Mouse (Mus musculus) intestine, embryonic 15.5 days (tissue): ENCODE data around the gene Dmpk. TPM values are rescaled to one million over a fixed set of nuclear protein-coding genes. Genes with fewer than 3 reads are reported as not detected.

Experiments used
- ATAC-seq: fragments of 200-750 bp; cut with Nextera tagmentation; 2 replicates; pipeline ENCODE4 v1.8.0; 2017; ENCODE audit warnings: moderate TSS enrichment, moderate library complexity
- H3K27ac ChIP-seq: fragments of 300-500 bp; sonication (generic); 2 replicates; pipeline ENCODE4 v1.5.1; 2015; ENCODE audit warnings: mild to moderate bottlenecking, inconsistent platforms
- H3K27me3 ChIP-seq: fragments of 300-500 bp; sonication (generic); replicated peaks from 2 replicates; pipeline ENCODE4 v1.6.1; 2015; ENCODE audit warnings: inconsistent platforms
- H3K36me3 ChIP-seq: fragments of 300-500 bp; sonication (generic); 2 replicates; pipeline ENCODE4 v1.6.1; 2015; ENCODE audit warnings: inconsistent platforms
- H3K4me1 ChIP-seq: fragments of 300-500 bp; sonication (generic); replicated peaks from 2 replicates; pipeline ENCODE4 v1.6.1; 2015; ENCODE audit warnings: inconsistent platforms
- H3K4me2 ChIP-seq: fragments of 300-500 bp; sonication (generic); replicated peaks from 2 replicates; pipeline ENCODE4 v1.6.1; 2015; ENCODE audit warnings: mild to moderate bottlenecking, inconsistent platforms
- H3K4me3 ChIP-seq: fragments of 300-500 bp; sonication (generic); replicated peaks from 2 replicates; pipeline ENCODE4 v1.5.1; 2015; ENCODE audit warnings: inconsistent platforms
- H3K9ac ChIP-seq: fragments of 300-500 bp; sonication (generic); 2 replicates; pipeline ENCODE4 v1.6.1; 2015; ENCODE audit warnings: inconsistent platforms
- H3K9me3 ChIP-seq: fragments of 300-500 bp; sonication (generic); 2 replicates; pipeline ENCODE4 v1.6.1; 2016; ENCODE audit warnings: inconsistent platforms
- WGBS: fragments of 180-500 bp; shearing (Covaris S2); methylation state at CpG from one replicate; pipeline ENCODE4 v1.1.7; 2015; 5-methylcytosine and 5-hydroxymethylcytosine counted together
- polyA plus RNA-seq: library from polyadenylated mRNA; unstranded; fragments of >200 nt; fragmentation: Nextera tagmentation; extraction: Ambion mirVana; gene quantifications from 2 replicates; pipeline ENCODE4 v1.2.1, GENCODE M21; 2015

Gene Dmpk
- polyA plus RNA-seq, 1 experiment from 2014 or later: 52.2 TPM

- ATAC-seq: peak; percentile 52
- Histone ChIP-seq H3K9me3 (no peaks in the 10 kb centered on the region), H3K4me3 (peak overlapping the region; percentile 77), H3K27ac (peak overlapping the region; percentile 97), H3K36me3 (0 out of 2 replicates have a peak, but pooled peaks cover 4% of the 10 kb centered on the region), H3K4me1 (peaks cover 39% of the 10 kb centered on the region), H3K27me3 (no peaks in the 10 kb centered on the region; the same call in 1 of the 2 replicates), H3K9ac (peak overlapping the region; percentile 45), H3K4me2 (peak overlapping the region; percentile 93)
- WGBS: under 1% methylated on average over 15 of the region's 15 CpGs
Measured at GRCm38 (mm10) chr7:19093174-19093521, 9.5 kb downstream of the Dmpk start.

GRCm38 (mm10) chr7:19093537-19094385 lies 10.1 kb downstream of the Dmpk start:
- peaks cover 39% of the 10 kb centered on the region for H3K4me1 ChIP-seq
- H3K27me3 ChIP-seq: no peaks in the 10 kb centered on the region; the same call in 1 of the 2 replicates
- peak; percentile 87 for ATAC-seq
- peak overlapping the region; percentile 97 for H3K27ac ChIP-seq
- WGBS: under 1% methylated on average over 45 of the region's 45 CpGs
- peak overlapping the region; percentile 84 for H3K9ac ChIP-seq
- H3K9me3 ChIP-seq: no peaks in the 10 kb centered on the region
- H3K4me3 ChIP-seq: peak overlapping the region; percentile 77
- H3K4me2 ChIP-seq: peak overlapping the region; percentile 93
- H3K36me3 ChIP-seq: 0 out of 2 replicates have a peak, but pooled peaks cover 4% of the 10 kb centered on the region

DNA sequence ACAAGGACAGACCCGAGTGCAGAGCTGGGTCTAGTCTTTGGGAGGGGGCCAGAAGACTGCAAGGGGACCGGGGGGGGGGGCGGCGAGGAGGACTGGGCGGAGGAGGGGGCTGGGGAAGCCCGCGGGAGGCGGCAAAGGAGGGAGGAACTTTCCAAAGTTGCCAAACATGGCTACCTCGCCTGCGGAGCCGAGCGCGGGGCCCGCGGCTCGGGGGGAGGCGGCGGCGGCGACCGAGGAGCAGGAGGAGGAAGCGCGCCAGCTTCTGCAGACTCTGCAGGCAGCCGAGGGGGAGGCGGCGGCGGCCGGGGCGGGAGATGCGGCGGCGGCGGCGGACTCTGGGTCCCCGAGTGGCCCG lies 10.8 kb downstream of the Dmpk start, which contains the start of gene Six5:
Six5 (plus strand) TSS at position 124 of the 355 bp plus-strand sequence.
- Histone ChIP-seq H3K9ac (peak within 1 kb of the TSS; percentile 84), H3K4me1 (peaks cover 39% of the 10 kb centered on the region), H3K4me3 (peak within 1 kb of the TSS; percentile 77), H3K4me2 (peak within 1 kb of the TSS; percentile 93), H3K27ac (peak within 1 kb of the TSS; percentile 97), H3K36me3 (0 out of 2 replicates have a peak, but pooled peaks cover 4% of the 10 kb centered on the region), H3K27me3 (no peaks in the 10 kb centered on the region; the same call in 1 of the 2 replicates), H3K9me3 (no peaks in the 10 kb centered on the region)
- WGBS: 3% methylated on average over 23 of the region's 36 CpGs
- peak; percentile 11 for ATAC-seq

DNA sequence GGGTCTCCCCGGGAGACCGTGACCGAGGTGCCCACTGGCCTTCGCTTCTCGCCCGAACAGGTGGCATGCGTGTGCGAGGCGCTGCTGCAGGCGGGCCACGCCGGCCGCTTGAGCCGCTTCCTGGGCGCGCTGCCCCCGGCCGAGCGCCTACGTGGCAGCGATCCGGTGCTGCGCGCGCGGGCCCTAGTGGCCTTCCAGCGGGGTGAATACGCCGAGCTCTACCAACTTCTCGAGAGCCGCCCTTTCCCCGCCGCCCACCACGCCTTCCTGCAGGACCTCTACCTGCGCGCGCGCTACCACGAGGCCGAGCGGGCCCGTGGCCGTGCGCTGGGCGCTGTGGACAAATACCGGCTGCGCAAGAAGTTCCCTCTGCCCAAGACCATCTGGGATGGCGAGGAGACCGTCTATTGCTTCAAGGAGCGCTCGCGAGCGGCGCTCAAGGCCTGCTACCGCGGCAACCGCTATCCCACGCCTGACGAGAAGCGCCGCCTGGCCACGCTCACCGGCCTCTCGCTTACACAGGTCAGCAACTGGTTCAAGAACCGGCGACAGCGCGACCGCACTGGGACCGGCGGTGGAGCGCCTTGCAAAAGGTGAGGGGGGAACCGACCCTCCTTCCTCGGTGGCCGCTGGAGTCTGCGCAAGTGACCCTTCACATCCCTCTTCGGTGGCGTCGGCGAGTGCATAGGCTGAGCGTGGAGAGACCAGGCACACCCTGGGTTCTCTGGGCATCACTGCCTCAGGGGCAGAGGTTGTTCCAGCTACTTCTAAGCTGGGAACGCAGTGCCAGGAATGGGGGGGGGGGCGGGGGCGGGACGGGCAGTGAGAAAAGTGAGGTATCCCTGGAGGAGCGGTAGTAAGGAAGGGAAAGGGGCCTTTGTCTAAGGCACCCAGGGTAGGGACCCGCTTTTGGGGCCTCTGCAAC lies 11.4 kb downstream of the Dmpk start:
- peaks cover 39% of the 10 kb centered on the region for H3K4me1 ChIP-seq
- peak overlapping the region; percentile 77 for H3K4me3 ChIP-seq
- peak overlapping the region; percentile 84 for H3K9ac ChIP-seq

DNA sequence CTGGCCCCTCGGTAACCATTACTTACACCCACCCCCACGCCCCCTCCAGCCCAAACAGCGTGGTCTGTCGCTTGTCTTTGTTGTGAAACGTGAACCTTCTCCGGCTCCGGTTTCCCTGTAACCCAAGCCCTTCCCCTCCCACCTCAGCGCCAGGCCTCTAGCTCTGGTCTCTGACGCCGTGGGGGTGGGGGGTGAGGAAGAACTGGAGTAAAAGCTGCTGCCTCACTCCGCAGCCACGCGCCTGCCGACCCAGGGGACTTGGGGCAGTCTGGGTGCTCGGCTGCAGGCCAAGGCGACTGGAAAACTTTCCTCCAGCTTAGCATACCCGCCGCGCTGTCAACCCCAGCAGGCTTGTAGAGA lies 12.1 kb downstream of the Dmpk start:
- peak overlapping the region; percentile 77 for H3K4me3 ChIP-seq
- ATAC-seq: peak; percentile 5
- peak overlapping the region; percentile 93 for H3K4me2 ChIP-seq
- H3K9me3 ChIP-seq: no peaks in the 10 kb centered on the region
- H3K9ac ChIP-seq: peak overlapping the region; percentile 84
- H3K27me3 ChIP-seq: no peaks in the 10 kb centered on the region; the same call in 1 of the 2 replicates
- H3K4me1 ChIP-seq: peaks cover 39% of the 10 kb centered on the region
- under 1% methylated on average over 19 of the region's 19 CpGs for WGBS
- 0 out of 2 replicates have a peak, but pooled peaks cover 1% of the 10 kb centered on the region for H3K36me3 ChIP-seq
- H3K27ac ChIP-seq: peak overlapping the region; percentile 97

More for the DNA sequence above, 11.4 kb downstream of the Dmpk start:
- Histone ChIP-seq H3K9me3 (no peaks in the 10 kb centered on the region), H3K36me3 (0 out of 2 replicates have a peak, but pooled peaks cover 4% of the 10 kb centered on the region), H3K4me2 (peak overlapping the region; percentile 93), H3K27me3 (no peaks in the 10 kb centered on the region; the same call in 1 of the 2 replicates), H3K27ac (peak overlapping the region; percentile 97)
- peak; percentile 1; the same call in 1 of the 2 replicates for ATAC-seq
- under 1% methylated on average over 87 of the region's 87 CpGs for WGBS

DNA sequence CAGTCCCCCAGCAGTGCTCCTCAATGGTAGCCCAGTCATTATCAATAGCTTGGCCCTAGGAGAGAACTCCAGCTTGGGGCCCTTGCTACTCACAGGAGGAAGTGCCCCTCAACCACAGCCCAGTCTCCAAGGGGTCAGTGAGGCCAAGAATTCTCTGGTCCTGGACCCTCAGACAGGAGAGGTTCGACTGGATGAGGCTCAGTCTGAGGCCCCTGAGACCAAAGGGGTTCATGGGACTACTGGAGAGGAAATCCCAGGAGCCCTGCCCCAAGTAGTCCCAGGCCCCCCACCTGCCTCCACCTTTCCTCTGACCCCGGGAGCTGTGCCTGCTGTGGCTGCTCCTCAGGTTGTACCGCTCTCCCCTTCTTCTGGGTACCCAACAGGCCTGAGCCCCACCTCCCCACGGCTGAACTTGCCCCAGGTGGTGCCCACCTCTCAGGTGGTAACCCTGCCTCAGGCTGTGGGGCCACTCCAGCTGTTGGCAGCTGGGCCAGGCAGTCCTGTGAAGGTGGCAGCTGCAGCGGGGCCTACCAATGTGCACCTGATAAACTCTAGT lies 12.8 kb downstream of the Dmpk start:
- Histone ChIP-seq H3K27me3 (no peaks in the 10 kb centered on the region), H3K27ac (peak overlapping the region; percentile 97)
- ATAC-seq: no peak

GRCm38 (mm10) chr7:19097217-19097616 lies 13.6 kb downstream of the Dmpk start:
- Histone ChIP-seq H3K9me3 (no peaks in the 10 kb centered on the region), H3K4me1 (peaks cover 31% of the 10 kb centered on the region), H3K27me3 (no peaks in the 10 kb centered on the region), H3K4me2 (peak overlapping the region; percentile 6; the same call in 1 of the 2 replicates), H3K27ac (no peak overlapping the region), H3K36me3 (no peaks in the 10 kb centered on the region), H3K4me3 (no peak overlapping the region), H3K9ac (peak overlapping the region; percentile 84; the same call in 1 of the 2 replicates)
- 41% methylated on average over 2 of the region's 2 CpGs for WGBS
- no peak for ATAC-seq

More for the DNA sequence above, 12.8 kb downstream of the Dmpk start:
- peak overlapping the region; percentile 77 for H3K4me3 ChIP-seq
- 61% methylated on average over 5 of the region's 5 CpGs for WGBS
- H3K36me3 ChIP-seq: no peaks in the 10 kb centered on the region
- H3K9me3 ChIP-seq: no peaks in the 10 kb centered on the region
- H3K4me1 ChIP-seq: peaks cover 37% of the 10 kb centered on the region
- peak overlapping the region; percentile 84 for H3K9ac ChIP-seq
- peak overlapping the region; percentile 93 for H3K4me2 ChIP-seq

DNA sequence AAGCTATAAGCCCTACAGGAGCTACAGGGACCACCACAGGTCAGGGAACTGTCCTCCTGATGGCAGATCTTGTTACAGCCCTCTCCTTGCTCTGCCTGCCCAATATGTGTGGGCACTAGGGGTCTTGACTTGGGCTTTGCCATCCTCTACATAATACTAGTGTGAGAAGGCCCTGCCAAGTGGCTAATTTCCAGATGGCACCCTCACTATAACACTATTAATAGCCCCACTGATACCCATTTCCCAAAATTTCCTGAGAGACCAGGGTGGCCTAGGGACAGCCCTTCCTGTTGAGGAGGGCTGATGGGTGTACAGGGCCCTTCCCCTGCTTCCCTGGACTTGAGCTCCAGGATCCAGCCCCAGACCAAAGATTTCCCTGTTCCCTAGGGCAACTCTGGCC lies 14.2 kb downstream of the Dmpk start:
- Histone ChIP-seq H3K9me3 (no peaks in the 10 kb centered on the region), H3K27me3 (no peaks in the 10 kb centered on the region), H3K36me3 (no peaks in the 10 kb centered on the region), H3K4me3 (no peak overlapping the region), H3K4me1 (peaks cover 25% of the 10 kb centered on the region), H3K9ac (no peak overlapping the region), H3K27ac (no peak overlapping the region), H3K4me2 (no peak overlapping the region)
- no peak for ATAC-seq

GRCm38 (mm10) chr7:19098811-19099210 lies 15.2 kb downstream of the Dmpk start:
- Histone ChIP-seq H3K4me3 (no peak overlapping the region), H3K4me2 (no peak overlapping the region), H3K9ac (no peak overlapping the region), H3K9me3 (no peaks in the 10 kb centered on the region), H3K36me3 (0 out of 2 replicates have a peak, but pooled peaks cover 2% of the 10 kb centered on the region), H3K27me3 (no peaks in the 10 kb centered on the region), H3K4me1 (peaks cover 18% of the 10 kb centered on the region), H3K27ac (no peak overlapping the region)
- ATAC-seq: no peak
- 77% methylated on average over 7 of the region's 7 CpGs for WGBS

DNA sequence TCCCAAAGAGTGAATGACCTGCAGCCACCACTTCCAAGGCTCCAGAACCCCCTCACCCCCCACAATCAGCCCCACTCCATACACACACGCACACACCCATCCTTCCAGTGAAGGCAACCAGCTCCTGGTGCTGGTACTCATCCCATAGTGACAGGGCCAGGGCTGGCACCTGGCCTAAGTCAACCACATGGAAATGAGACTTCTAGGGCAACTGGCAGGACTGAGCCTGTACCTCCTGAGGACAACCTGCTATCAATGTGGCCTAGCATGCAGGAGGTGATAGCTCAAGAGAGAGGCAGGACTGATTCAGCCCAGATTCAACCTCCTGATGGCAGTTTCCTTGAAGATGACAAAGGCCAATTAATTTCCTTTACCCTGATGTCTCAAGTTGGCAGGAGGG lies 16.6 kb downstream of the Dmpk start:
- ATAC-seq: no peak
- Histone ChIP-seq H3K9ac (no peak overlapping the region), H3K27me3 (no peaks in the 10 kb centered on the region), H3K4me3 (no peak overlapping the region), H3K4me2 (no peak overlapping the region), H3K36me3 (0 out of 2 replicates have a peak, but pooled peaks cover 2% of the 10 kb centered on the region), H3K4me1 (peaks cover 18% of the 10 kb centered on the region), H3K9me3 (no peaks in the 10 kb centered on the region), H3K27ac (no peak overlapping the region)
- WGBS: 79% methylated on average over 1 of the region's 1 CpGs

GRCm38 (mm10) chr7:19103741-19104140 lies 20.1 kb downstream of the Dmpk start:
- no peak overlapping the region for H3K4me2 ChIP-seq
- H3K36me3 ChIP-seq: 0 out of 2 replicates have a peak, but pooled peaks cover 2% of the 10 kb centered on the region
- no peak for ATAC-seq
- H3K9ac ChIP-seq: no peak overlapping the region
- H3K27ac ChIP-seq: no peak overlapping the region
- H3K4me1 ChIP-seq: no peaks in the 10 kb centered on the region
- H3K27me3 ChIP-seq: no peaks in the 10 kb centered on the region
- no peaks in the 10 kb centered on the region for H3K9me3 ChIP-seq
- no peak overlapping the region for H3K4me3 ChIP-seq
